Mouse (Mus musculus): ENCODE data around the gene Cmas. TPM values are rescaled to one million over a fixed set of nuclear protein-coding genes. Genes with fewer than 3 reads are reported as not detected.

The Cmas gene
- total RNA-seq, 2 experiments from 2014 or later, result 100 to 102 TPM

DNA sequence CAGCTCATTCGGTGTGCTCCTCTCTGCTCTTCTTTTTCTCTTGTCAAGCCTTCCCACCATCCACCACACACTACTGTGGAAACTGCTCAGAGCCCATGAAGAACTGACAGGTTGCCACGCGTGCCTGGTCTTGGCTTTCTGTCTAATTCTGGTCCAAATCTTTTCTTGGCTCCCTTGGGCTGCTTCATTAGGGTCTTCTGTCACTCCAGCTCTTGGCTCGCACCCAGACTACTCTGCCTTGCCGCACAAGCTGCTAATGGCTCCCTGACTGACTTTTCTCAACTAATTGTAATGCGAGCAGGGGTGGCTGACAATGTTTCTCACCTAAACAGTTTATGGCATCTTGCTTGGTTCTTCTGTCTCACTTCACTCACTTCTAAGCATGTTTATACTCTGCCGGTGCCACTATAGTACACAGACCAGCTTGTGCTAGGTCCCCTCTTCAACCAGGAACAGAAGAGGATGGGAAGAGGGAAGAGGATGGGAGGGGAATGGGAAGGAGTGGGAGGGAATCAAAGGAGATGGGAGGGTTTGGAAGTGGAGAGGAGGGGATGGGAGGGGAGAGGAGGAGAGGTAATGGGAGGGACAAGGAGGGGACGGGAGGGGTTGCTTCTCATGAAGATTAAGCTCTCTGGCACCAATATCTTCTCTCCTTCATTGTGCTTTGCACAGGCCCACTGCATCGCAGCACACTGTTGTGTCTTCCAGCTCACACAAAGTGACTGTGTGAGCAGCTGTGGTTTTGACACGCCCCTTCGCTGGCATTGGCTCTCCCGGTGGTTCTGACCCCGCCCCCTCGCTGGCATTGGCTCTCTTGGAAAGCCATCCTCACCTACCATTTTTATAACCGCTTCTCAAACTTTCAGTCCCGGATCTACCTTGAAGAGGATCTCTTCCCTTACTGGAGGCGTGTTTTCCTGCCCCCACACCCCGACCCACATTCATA is 31.8 kb downstream of the Cmas start:
- TF ChIP-seq CTCF (conservative IDR thresholded peaks at IDR 0.05), result no peak
- H3K4me3 ChIP-seq, result no peak overlapping the region
- DNase-seq (ENCODE audit: low spot score in 2 of 2), result no peak
- no peak overlapping the region for H3K27ac ChIP-seq

DNA sequence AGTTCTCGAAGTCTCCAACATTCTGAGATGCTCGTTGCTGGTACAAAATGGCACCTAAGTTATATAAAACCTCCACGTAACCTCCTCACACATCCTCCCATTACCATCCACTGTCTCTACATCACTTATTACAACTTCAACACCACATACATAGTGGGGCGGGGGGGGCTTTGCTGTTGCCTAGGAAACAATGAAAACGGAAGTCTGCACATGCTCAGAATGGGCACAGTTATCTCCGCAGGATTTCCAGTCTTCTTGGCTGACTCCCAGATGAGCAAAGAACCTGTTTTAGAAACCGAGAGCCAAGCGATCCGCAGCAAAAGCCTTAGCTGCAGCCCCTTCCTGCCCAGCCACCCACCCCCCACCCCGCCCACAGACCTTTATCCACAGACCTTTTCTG is 33.2 kb downstream of the Cmas start:
- Histone ChIP-seq H3K27ac (no peak overlapping the region), H3K4me3 (no peak overlapping the region)
- TF ChIP-seq CTCF (conservative IDR thresholded peaks at IDR 0.05), result no peak
- DNase-seq (ENCODE audit: low spot score in 2 of 2), result no peak

DNA sequence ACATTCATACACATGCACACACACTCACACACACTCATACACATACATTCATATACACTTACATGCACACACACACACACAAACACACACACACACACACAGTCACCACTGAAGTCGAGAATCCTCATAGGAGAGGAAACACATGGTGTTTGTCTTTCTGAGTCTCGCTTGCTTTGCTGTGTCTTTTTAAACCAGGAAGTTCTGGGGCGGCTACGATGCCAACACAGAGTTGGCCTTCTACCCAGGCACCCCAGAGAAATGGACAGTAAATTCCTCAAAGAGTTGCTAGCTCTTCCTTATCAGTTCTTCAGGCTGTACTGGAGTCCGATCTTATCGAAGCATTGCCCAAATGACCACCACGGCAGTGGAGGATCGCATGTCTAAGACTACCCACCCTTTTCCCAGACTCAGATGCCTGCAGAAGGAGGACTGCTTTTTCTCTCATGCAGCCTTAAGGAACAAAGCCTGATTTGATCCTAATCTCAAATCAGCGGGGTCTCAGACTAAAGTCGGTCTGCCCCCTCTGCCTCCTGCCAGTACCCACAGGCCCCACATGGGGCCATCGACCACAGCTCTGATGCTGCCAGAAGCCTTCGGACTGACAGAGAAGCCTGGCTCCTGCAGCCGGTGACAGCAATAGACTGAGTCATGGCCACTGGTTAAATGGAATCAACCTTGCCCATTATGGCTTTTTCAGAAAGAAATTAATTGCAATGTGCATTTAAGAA is 35.9 kb downstream of the Cmas start:
- no peak overlapping the region for H3K27ac ChIP-seq
- no peak overlapping the region for H3K4me3 ChIP-seq
- TF ChIP-seq CTCF (conservative IDR thresholded peaks at IDR 0.05), result no peak
- no peak for DNase-seq (ENCODE audit: low spot score in 2 of 2)

DNA sequence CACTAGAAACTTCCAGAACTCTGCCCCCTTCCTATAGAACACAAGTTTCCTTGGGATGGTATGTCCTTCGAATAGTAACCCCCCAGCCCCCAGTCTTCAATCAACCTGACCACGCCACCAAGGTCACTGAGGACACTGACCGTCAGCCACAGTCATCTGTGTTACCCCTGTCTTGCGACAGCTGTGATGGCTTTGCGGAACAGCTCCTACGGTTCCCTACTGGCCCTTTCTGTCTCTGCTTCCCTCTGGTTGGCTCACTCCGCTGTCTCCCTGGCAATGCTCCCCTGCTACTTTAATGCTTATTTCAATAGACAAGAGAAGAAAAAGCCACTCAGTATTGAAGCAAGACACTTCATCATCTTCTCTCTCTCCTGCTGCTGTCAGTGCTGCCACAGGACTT is 37.0 kb downstream of the Cmas start:
- TF ChIP-seq CTCF (conservative IDR thresholded peaks at IDR 0.05), result no peak
- no peak for DNase-seq (ENCODE audit: low spot score in 2 of 2)
- H3K27ac ChIP-seq, result no peak overlapping the region
- no peak overlapping the region for H3K4me3 ChIP-seq

DNA sequence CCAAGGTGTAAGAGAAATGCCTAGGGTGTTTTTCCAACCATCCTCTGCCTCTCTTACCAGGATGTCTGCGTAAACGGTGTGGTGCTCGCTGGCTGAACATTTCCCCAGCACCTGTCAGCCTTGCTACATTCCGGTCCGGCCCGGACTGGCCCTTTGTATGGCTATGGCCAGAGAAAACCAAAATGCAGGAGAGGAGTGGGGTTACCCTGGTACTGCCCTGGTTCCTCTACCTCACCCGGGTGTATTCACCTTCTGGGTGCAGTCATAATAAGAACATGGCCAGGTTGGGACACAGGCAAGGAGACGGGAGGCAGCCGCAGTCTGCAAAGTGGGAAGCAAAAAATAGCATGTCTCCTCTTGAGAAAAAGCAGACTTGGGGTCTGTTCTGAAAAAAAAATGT is 38.6 kb downstream of the Cmas start:
- Histone ChIP-seq H3K4me3 (no peak overlapping the region), H3K27ac (no peak overlapping the region)
- DNase-seq (ENCODE audit: low spot score in 2 of 2), result no peak
- no peak for TF ChIP-seq CTCF (conservative IDR thresholded peaks at IDR 0.05)

DNA sequence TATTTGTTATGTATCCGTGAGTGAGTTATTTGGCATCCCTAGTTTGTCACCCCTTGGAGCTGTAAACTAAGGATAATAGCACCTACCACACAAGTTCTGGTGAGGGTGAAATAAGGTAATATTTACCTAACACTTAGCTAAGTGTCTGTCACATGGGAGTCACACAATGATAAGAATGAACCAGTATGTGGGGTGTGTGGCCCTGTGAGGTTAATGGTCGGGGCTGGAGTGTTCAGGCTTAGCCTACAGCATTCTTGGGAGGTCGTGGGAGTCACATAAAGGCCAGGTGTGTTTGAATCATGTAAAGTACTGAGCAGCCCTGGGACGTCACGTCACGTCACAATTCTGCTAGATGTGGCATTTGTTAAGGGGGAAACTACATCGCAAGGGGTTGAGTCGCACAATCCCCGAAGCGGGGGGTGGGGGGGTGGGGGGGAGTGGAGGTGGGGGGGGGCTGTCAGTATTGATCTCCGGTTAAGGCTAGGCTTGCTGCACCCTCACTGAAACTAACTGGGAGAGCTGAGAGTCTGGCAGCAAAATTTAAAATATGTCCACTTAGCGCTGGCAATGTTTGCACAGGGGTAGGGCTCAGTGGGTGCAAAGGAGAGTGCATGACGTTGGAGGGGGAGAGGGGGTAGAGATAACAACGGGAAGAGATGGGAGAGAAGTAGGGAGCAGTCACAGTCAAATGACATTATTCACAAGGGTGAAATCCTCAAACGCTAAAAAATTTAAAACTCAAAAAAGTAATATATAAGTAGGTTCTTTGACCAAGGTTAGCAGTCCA is 39.4 kb downstream of the Cmas start:
- no peak for TF ChIP-seq CTCF (conservative IDR thresholded peaks at IDR 0.05)
- Histone ChIP-seq H3K4me3 (no peak overlapping the region), H3K27ac (no peak overlapping the region)
- DNase-seq (ENCODE audit: low spot score in 2 of 2), result no peak

DNA sequence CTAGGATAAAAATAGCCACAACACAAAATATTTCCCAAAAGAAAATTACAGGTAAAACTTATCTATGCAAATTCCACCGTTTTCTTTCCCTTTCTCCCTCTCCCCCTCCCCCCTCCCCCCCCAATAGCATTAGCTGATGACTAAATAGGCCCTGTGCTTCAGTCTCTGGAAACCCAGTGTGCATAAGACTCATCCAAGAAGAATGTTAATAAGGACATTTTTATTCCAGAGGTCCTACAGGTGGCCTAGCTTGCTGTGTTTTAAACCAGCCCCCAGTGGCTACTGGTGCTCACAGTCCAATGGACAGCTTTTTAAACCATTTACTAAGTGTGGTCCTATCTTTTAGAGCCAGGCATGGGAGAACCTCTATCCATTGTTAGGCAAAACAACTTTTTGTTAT is 41.5 kb downstream of the Cmas start:
- no peak for DNase-seq (ENCODE audit: low spot score in 2 of 2)
- H3K4me3 ChIP-seq, result no peak overlapping the region
- no peak overlapping the region for H3K27ac ChIP-seq
- no peak for TF ChIP-seq CTCF (conservative IDR thresholded peaks at IDR 0.05)

DNA sequence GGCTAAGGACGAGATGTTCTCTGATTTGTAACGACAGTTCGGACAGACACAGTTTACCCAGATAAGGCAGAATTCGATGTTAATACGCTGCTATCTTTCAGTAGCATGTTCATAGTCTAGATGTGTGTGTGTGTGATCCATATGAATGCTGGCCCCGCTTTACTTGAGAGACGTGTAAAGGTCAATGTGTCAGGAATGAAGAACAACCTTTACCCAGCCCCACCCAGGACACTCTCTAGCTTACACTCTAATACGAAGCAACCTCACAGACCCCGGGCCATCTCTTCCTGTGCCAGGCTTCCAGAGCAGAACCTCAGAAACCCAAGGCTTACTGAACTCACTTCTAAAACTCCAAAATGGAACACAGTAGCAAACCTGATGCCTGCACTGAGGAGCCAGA is 42.4 kb downstream of the Cmas start:
- H3K4me3 ChIP-seq, result no peak overlapping the region
- DNase-seq (ENCODE audit: low spot score in 2 of 2), result no peak
- no peak for TF ChIP-seq CTCF (conservative IDR thresholded peaks at IDR 0.05)

DNA sequence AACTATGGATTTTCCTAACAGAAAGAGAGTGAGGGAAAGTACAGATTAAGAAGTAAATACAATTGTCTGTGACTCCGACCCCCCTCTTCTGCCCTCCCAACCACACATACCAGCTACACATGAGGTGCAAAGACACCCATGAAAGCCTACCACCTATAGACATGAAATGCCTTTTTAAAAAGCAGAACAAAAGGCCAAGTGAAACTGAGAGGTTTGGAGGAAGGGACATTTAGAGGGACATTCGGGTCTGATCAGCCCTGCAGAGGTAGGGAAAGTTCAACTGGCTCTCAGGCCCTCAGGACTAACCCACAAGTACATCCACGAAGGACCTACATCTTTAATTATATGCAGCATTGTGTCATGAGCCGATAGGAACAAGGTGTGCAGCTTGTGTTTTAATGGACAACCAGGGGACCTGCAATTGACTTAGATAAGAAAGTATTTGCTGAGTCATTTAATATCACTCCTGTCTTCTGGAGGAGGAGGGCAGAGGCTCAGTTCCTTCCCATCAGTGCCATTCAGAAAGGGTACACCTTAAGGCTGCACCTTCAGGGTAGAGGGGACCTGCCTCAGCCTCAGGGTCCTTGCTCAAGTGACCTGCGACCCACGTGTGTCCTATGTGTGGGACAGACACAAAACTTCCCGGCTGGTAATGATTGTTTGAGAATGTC is 43.4 kb downstream of the Cmas start:
- no peak for DNase-seq (ENCODE audit: low spot score in 2 of 2)

More for the DNA sequence above, 42.4 kb downstream of the Cmas start:
- no peak overlapping the region for H3K27ac ChIP-seq

DNA sequence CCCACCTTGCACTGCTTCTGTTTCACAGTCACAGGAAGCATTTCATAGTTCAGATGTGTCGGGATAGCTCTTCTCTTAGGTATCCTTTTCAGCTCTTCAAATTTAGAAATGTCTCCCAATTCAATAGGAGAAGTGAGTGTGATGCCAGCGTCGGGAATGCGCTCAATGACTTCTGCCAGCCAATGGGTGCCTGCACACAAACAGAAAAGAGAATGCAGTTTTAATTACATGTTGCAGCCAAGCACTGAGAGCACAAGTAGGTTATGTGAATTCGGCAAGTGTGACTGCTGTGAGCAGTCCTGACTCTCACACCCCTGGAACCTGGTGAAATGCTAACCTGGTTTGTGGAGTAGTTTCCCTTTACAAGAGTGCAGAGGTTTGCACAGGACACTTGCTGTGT is 45.2 kb downstream of the Cmas start:
- Histone ChIP-seq H3K4me3 (no peak overlapping the region), H3K27ac (no peak overlapping the region)
- no peak for DNase-seq (ENCODE audit: low spot score in 2 of 2)
- no peak for TF ChIP-seq CTCF (conservative IDR thresholded peaks at IDR 0.05)

More for the DNA sequence above, 43.4 kb downstream of the Cmas start:
- no peak overlapping the region for H3K27ac ChIP-seq
- H3K4me3 ChIP-seq, result no peak overlapping the region
- no peak for TF ChIP-seq CTCF (conservative IDR thresholded peaks at IDR 0.05)

DNA sequence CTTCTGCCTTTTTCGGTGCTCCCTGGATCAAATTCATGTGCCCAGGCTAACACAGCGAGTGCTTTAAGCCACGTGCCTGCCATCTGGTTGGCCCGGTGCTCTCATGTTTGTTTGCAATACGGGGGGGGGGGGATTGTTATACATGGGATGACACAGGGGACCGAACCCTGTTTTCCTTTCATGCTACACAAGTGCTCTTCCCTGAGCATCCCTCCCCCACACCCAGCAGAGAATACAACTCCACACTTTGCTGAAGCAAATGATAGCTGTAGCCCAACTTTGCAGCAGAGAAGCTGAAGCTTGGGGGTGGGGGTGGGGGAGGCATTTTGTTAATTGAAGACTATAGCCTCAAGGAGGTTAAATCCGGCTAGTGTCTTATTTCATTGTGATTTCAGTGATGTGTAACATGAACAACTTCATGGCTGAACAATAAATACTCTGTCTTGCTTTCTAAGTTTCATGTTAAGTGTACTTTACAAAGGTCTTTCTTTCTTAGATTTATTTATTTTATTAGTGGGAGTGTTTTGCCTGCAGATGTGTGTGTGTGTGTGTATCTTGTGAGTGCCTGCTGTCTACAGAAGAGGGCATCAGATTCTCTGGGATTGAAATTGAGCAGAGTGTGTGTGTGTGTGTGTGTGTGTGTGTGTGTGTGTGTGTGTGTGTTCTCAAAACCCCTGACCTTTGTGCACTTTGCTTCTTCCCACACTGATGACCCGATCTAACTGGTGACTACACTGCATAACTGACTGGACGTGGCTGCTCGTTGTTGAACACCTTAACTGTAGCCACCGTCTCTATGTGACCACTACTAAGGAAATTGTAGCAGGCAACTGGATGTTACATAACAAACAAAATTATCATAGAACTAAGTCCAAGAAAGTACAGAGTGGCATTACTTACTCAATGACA is 46.4 kb downstream of the Cmas start:
- DNase-seq (ENCODE audit: low spot score in 2 of 2), result no peak
- no peak for TF ChIP-seq CTCF (conservative IDR thresholded peaks at IDR 0.05)

More for the DNA sequence above, 46.4 kb downstream of the Cmas start:
- Histone ChIP-seq H3K4me3 (no peak overlapping the region), H3K27ac (no peak overlapping the region)
